Mouse (Mus musculus) neural tube, embryonic 14.5 days (tissue): ENCODE measurements at regions not wholly inside any gene's neighbourhood (a gene's known extent, or its start where the extent isn't known, plus 50 kb on each side); places are given as distances from the start of the nearest gene placed in this dataset.
A peak's percentile ranks its signal among the peaks of the same experiment; 100 is the strongest.

ENCODE experiments used
- ATAC-seq: fragments of 200-750 bp; cut with Nextera tagmentation; 2 replicates; pipeline ENCODE4 v1.8.0; 2017; ENCODE audit warnings: low read depth, mild to moderate bottlenecking, moderate TSS enrichment, moderate library complexity
- H3K27ac ChIP-seq: fragments of 300-500 bp; sonication (generic); 2 replicates; pipeline ENCODE4 v1.5.1; 2014; ENCODE audit warnings: low read depth, mild to moderate bottlenecking, control low read depth, low read length, moderate library complexity, mixed read lengths
- H3K27me3 ChIP-seq: fragments of 300-500 bp; sonication (generic); 2 replicates; pipeline ENCODE4 v1.6.1; 2014; ENCODE audit warnings: low read length; ENCODE audit not compliant: control insufficient read depth, insufficient read depth
- H3K36me3 ChIP-seq: fragments of 300-500 bp; sonication (generic); 2 replicates; pipeline ENCODE4 v1.6.1; 2014; ENCODE audit warnings: low read length, mixed read lengths; ENCODE audit not compliant: control insufficient read depth, insufficient read depth
- H3K4me1 ChIP-seq: fragments of 300-500 bp; sonication (generic); 2 replicates; pipeline ENCODE4 v1.6.1; 2014; ENCODE audit warnings: low read length; ENCODE audit not compliant: control insufficient read depth, insufficient read depth
- H3K4me2 ChIP-seq: fragments of 300-500 bp; sonication (generic); 2 replicates; pipeline ENCODE4 v1.6.1; 2014; ENCODE audit warnings: mild to moderate bottlenecking, low read depth, low read length, control low read depth
- H3K4me3 ChIP-seq: fragments of 300-500 bp; sonication (generic); 2 replicates; pipeline ENCODE4 v1.5.1; 2014; ENCODE audit warnings: low read depth, low read length, control low read depth, mixed read lengths
- H3K9ac ChIP-seq: fragments of 300-500 bp; sonication (generic); replicated peaks from 2 replicates; pipeline ENCODE4 v1.6.1; 2014; ENCODE audit warnings: low read depth, mild to moderate bottlenecking, control low read depth, low read length, mixed read lengths
- H3K9me3 ChIP-seq: fragments of 300-500 bp; sonication (generic); 2 replicates; pipeline ENCODE4 v1.6.1; 2016; ENCODE audit warnings: low read length; ENCODE audit not compliant: control insufficient read depth
- WGBS: fragments of 180-500 bp; shearing (Covaris S2); extraction: QIAGEN DNeasy Blood & Tissue Kit; methylation state at CpG from one replicate; pipeline ENCODE4 v1.1.7; 2014; 5-methylcytosine and 5-hydroxymethylcytosine counted together

GRCm38 (mm10) chr16:62054182-62054581 is 732.4 kb downstream of the Nsun3 start:
- Histone ChIP-seq H3K36me3 (no peaks in the 10 kb centered on the region), H3K9ac (no peak overlapping the region), H3K9me3 (no peaks in the 10 kb centered on the region), H3K4me2 (no peak overlapping the region), H3K4me3 (no peak overlapping the region), H3K27ac (no peak overlapping the region), H3K4me1 (no peaks in the 10 kb centered on the region; the same call in 1 of the 2 replicates), H3K27me3 (no peaks in the 10 kb centered on the region)
- peak; percentile 85 for ATAC-seq

- WGBS: 86% methylated on average over 1 of the region's 1 CpGs
Measured at GRCm38 (mm10) chr16:62038049-62038448, 748.6 kb downstream of the Nsun3 start.

DNA sequence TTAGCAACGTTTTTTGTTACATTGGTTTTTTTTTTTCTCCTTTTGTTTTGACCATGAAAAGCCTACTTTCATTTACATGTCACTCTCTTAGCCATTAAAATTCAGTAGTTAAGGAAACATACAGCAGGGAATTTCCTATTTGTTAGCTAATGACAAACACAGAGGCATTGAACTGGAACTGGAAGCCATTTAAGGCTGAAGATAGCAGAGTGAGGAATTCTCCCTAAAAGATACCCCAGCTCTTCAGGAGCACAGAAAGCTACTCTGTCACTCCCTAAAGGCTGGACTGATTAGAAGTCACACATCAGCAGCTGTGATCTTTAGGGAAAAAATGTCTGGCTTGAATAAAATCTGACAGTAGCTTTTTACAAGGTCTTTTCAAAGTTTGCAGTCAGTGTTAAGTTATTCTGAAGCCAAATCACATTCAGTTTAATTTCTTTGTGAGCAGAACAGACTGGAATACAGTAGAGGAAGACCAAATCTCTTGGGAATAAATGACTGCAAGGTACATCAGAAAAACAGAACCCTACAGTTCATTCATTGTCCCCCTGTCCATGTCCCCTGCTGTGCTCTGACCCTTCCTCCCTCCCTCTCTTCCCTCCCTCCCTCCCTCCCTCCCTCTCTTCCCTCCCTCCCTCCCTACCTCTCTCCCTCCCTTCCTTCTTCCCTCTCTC is 796.1 kb downstream of the Nsun3 start:
- no peaks in the 10 kb centered on the region for H3K27me3 ChIP-seq
- 3% methylated on average over 1 of the region's 1 CpGs for WGBS
- no peaks in the 10 kb centered on the region for H3K36me3 ChIP-seq
- no peaks in the 10 kb centered on the region for H3K4me1 ChIP-seq
- H3K4me3 ChIP-seq: no peak overlapping the region
- no peak overlapping the region for H3K4me2 ChIP-seq
- H3K27ac ChIP-seq: no peak overlapping the region
- H3K9me3 ChIP-seq: no peaks in the 10 kb centered on the region
- no peak for ATAC-seq
- no peak overlapping the region for H3K9ac ChIP-seq

More at GRCm38 (mm10) chr16:62038049-62038448, 748.6 kb downstream of the Nsun3 start:
- no peak for ATAC-seq
- no peak overlapping the region for H3K9ac ChIP-seq
- H3K4me1 ChIP-seq: no peaks in the 10 kb centered on the region
- H3K27me3 ChIP-seq: no peaks in the 10 kb centered on the region
- H3K36me3 ChIP-seq: no peaks in the 10 kb centered on the region
- H3K9me3 ChIP-seq: 0 out of 2 replicates have a peak, but pooled peaks cover 2% of the 10 kb centered on the region
- no peak overlapping the region for H3K27ac ChIP-seq
- H3K4me3 ChIP-seq: no peak overlapping the region
- no peak overlapping the region for H3K4me2 ChIP-seq
